Mouse (Mus musculus): ENCODE results near the gene Cnga4. TPM values are rescaled to one million over a fixed set of nuclear protein-coding genes. Genes with fewer than 3 reads are reported as not detected.
"Not testable (repeated sequence)": the region's sequence is repeated elsewhere in the genome, so short reads cannot be mapped to it uniquely, and the experiment has no call there.

The Cnga4 gene
- polyA plus RNA-seq (2016; fragmentation: Nextera tagmentation; extraction: Ambion mirVana): 0.13 TPM in 1 of 2 replicates, not detected in the other

- H3K4me1 ChIP-seq (replicated peaks): peaks cover 11% of the 10 kb centered on the region
- H3K9me3 ChIP-seq: no peaks in the 10 kb centered on the region
- H3K27ac ChIP-seq: no peak within 1 kb of the TSS
- H3K4me3 ChIP-seq: no peak within 1 kb of the TSS
- H3K27me3 ChIP-seq (ENCODE audit: insufficient read depth, poor library complexity, severe bottlenecking): no peaks in the 10 kb centered on the region
- H3K36me3 ChIP-seq: no peaks in the 10 kb centered on the region
- DNase-seq (ENCODE audit: low spot score): no peak
- WGBS: 74% methylated on average over 5 of the region's 5 CpGs
These were observed at the start of gene Cnga4 for GRCm38 (mm10) chr7:105404268-105404667. Gene Cnga4 (plus strand): TSS chr7:105404568.

- DNase-seq (ENCODE audit: low spot score); H3K36me3 ChIP-seq; H3K27me3 ChIP-seq (ENCODE audit: insufficient read depth, poor library complexity, severe bottlenecking); H3K9me3 ChIP-seq; H3K27ac ChIP-seq; H3K4me1 ChIP-seq (replicated peaks); H3K4me3 ChIP-seq: not testable (repeated sequence)
- no CpG with 5 or more reads among the region's 5 CpGs for WGBS
These were observed 48.3 kb upstream of the Cnga4 start for GRCm38 (mm10) chr7:105356064-105356463.

- H3K4me1 ChIP-seq (replicated peaks); H3K27ac ChIP-seq; H3K4me3 ChIP-seq; H3K27me3 ChIP-seq (ENCODE audit: insufficient read depth, poor library complexity, severe bottlenecking); H3K36me3 ChIP-seq; DNase-seq (ENCODE audit: low spot score); H3K9me3 ChIP-seq: not testable (repeated sequence)
- 94% methylated on average over 1 of the region's 2 CpGs for WGBS
These were observed 47.9 kb upstream of the Cnga4 start for GRCm38 (mm10) chr7:105356487-105356886.

GRCm38 (mm10) chr7:105361713-105362112 lies 42.7 kb upstream of the Cnga4 start:
- no peak overlapping the region for H3K27ac ChIP-seq
- no peak for DNase-seq (ENCODE audit: low spot score)
- 76% methylated on average over 2 of the region's 2 CpGs for WGBS
- H3K4me3 ChIP-seq: no peak overlapping the region
- H3K27me3 ChIP-seq (ENCODE audit: insufficient read depth, poor library complexity, severe bottlenecking): no peaks in the 10 kb centered on the region
- no peaks in the 10 kb centered on the region for H3K9me3 ChIP-seq
- no peaks in the 10 kb centered on the region for H3K4me1 ChIP-seq (replicated peaks)
- no peaks in the 10 kb centered on the region for H3K36me3 ChIP-seq

GRCm38 (mm10) chr7:105367268-105367667 lies 37.1 kb upstream of the Cnga4 start:
- 91% methylated on average over 5 of the region's 5 CpGs for WGBS
- Histone ChIP-seq H3K4me3 (no peak overlapping the region), H3K4me1 (replicated peaks) (no peaks in the 10 kb centered on the region)

GRCm38 (mm10) chr7:105367930-105368329 lies 36.4 kb upstream of the Cnga4 start, which contains the start of gene Olfr692:
Gene Olfr692 (plus strand): TSS chr7:105368230.
- no peak for DNase-seq (ENCODE audit: low spot score)
- WGBS: 93% methylated on average over 1 of the region's 1 CpGs
- H3K27ac ChIP-seq: no peak within 1 kb of the TSS

More at GRCm38 (mm10) chr7:105367268-105367667, 37.1 kb upstream of the Cnga4 start:
- Histone ChIP-seq H3K9me3 (no peaks in the 10 kb centered on the region), H3K36me3 (peaks cover 9% of the 10 kb centered on the region; the same call in 1 of the 2 replicates), H3K27ac (no peak overlapping the region), H3K27me3 (ENCODE audit: insufficient read depth, poor library complexity, severe bottlenecking) (no peaks in the 10 kb centered on the region)
- no peak for DNase-seq (ENCODE audit: low spot score)

GRCm38 (mm10) chr7:105368521-105368920 lies 35.8 kb upstream of the Cnga4 start:
- DNase-seq (ENCODE audit: low spot score): no peak
- H3K9me3 ChIP-seq: no peaks in the 10 kb centered on the region
- WGBS: 91% methylated on average over 4 of the region's 4 CpGs
- no peaks in the 10 kb centered on the region for H3K27me3 ChIP-seq (ENCODE audit: insufficient read depth, poor library complexity, severe bottlenecking)
- no peak overlapping the region for H3K27ac ChIP-seq
- H3K36me3 ChIP-seq: peaks cover 19% of the 10 kb centered on the region
- no peaks in the 10 kb centered on the region for H3K4me1 ChIP-seq (replicated peaks)
- H3K4me3 ChIP-seq: no peak overlapping the region

More at GRCm38 (mm10) chr7:105367930-105368329, 36.4 kb upstream of the Cnga4 start, which contains the start of gene Olfr692:
- Histone ChIP-seq H3K27me3 (ENCODE audit: insufficient read depth, poor library complexity, severe bottlenecking) (no peaks in the 10 kb centered on the region), H3K36me3 (peaks cover 13% of the 10 kb centered on the region; the same call in 1 of the 2 replicates), H3K4me3 (no peak within 1 kb of the TSS), H3K4me1 (replicated peaks) (no peaks in the 10 kb centered on the region), H3K9me3 (no peaks in the 10 kb centered on the region)

- Histone ChIP-seq H3K4me3 (no peak overlapping the region), H3K9me3 (no peaks in the 10 kb centered on the region), H3K4me1 (replicated peaks) (no peaks in the 10 kb centered on the region), H3K27me3 (ENCODE audit: insufficient read depth, poor library complexity, severe bottlenecking) (no peaks in the 10 kb centered on the region), H3K36me3 (peaks cover 63% of the 10 kb centered on the region), H3K27ac (no peak overlapping the region)
- no peak for DNase-seq (ENCODE audit: low spot score)
- WGBS: 78% methylated on average over 1 of the region's 1 CpGs
These were observed 31.5 kb upstream of the Cnga4 start for GRCm38 (mm10) chr7:105372912-105373311.

- WGBS: 92% methylated on average over 4 of the region's 4 CpGs
- Histone ChIP-seq H3K27ac (no peak overlapping the region), H3K27me3 (ENCODE audit: insufficient read depth, poor library complexity, severe bottlenecking) (no peaks in the 10 kb centered on the region), H3K4me3 (no peak overlapping the region), H3K36me3 (peaks cover 69% of the 10 kb centered on the region), H3K4me1 (replicated peaks) (no peaks in the 10 kb centered on the region), H3K9me3 (no peaks in the 10 kb centered on the region)
- no peak for DNase-seq (ENCODE audit: low spot score)
These were observed 30.9 kb upstream of the Cnga4 start for GRCm38 (mm10) chr7:105373509-105373908.

GRCm38 (mm10) chr7:105373976-105374375 lies 30.4 kb upstream of the Cnga4 start:
- H3K9me3 ChIP-seq: no peaks in the 10 kb centered on the region
- H3K27ac ChIP-seq: no peak overlapping the region
- 95% methylated on average over 3 of the region's 3 CpGs for WGBS
- H3K27me3 ChIP-seq (ENCODE audit: insufficient read depth, poor library complexity, severe bottlenecking): no peaks in the 10 kb centered on the region
- DNase-seq (ENCODE audit: low spot score): no peak
- no peak overlapping the region for H3K4me3 ChIP-seq
- H3K4me1 ChIP-seq (replicated peaks): no peaks in the 10 kb centered on the region
- peaks cover 73% of the 10 kb centered on the region for H3K36me3 ChIP-seq

GRCm38 (mm10) chr7:105374866-105375265 lies 29.5 kb upstream of the Cnga4 start, which contains the start of gene Gm5901:
Gene Gm5901 (plus strand): TSS chr7:105375038.
- H3K4me1 ChIP-seq (replicated peaks): no peaks in the 10 kb centered on the region
- H3K4me3 ChIP-seq: no peak within 1 kb of the TSS
- H3K27ac ChIP-seq: no peak within 1 kb of the TSS
- no peak for DNase-seq (ENCODE audit: low spot score)
- peaks cover 82% of the 10 kb centered on the region for H3K36me3 ChIP-seq
- H3K27me3 ChIP-seq (ENCODE audit: insufficient read depth, poor library complexity, severe bottlenecking): no peaks in the 10 kb centered on the region
- H3K9me3 ChIP-seq: no peaks in the 10 kb centered on the region
- 91% methylated on average over 1 of the region's 1 CpGs for WGBS

GRCm38 (mm10) chr7:105380329-105380728 lies 24.0 kb upstream of the Cnga4 start:
- WGBS: 92% methylated on average over 3 of the region's 3 CpGs
- H3K4me1 ChIP-seq (replicated peaks): no peaks in the 10 kb centered on the region
- H3K27ac ChIP-seq: no peak overlapping the region
- no peak for DNase-seq (ENCODE audit: low spot score)
- H3K9me3 ChIP-seq: no peaks in the 10 kb centered on the region
- H3K27me3 ChIP-seq (ENCODE audit: insufficient read depth, poor library complexity, severe bottlenecking): no peaks in the 10 kb centered on the region
- H3K36me3 ChIP-seq: peaks cover 100% of the 10 kb centered on the region
- H3K4me3 ChIP-seq: no peak overlapping the region

- 91% methylated on average over 2 of the region's 2 CpGs for WGBS
- H3K4me1 ChIP-seq (replicated peaks): no peaks in the 10 kb centered on the region
- no peaks in the 10 kb centered on the region for H3K9me3 ChIP-seq
- H3K36me3 ChIP-seq: peaks cover 78% of the 10 kb centered on the region
- H3K4me3 ChIP-seq: no peak overlapping the region
- H3K27ac ChIP-seq: no peak overlapping the region
- H3K27me3 ChIP-seq (ENCODE audit: insufficient read depth, poor library complexity, severe bottlenecking): no peaks in the 10 kb centered on the region
- no peak for DNase-seq (ENCODE audit: low spot score)
These were observed 16.7 kb upstream of the Cnga4 start for GRCm38 (mm10) chr7:105387696-105388095.

- Histone ChIP-seq H3K27ac (no peak overlapping the region), H3K27me3 (ENCODE audit: insufficient read depth, poor library complexity, severe bottlenecking) (no peaks in the 10 kb centered on the region), H3K9me3 (no peaks in the 10 kb centered on the region), H3K36me3 (peaks cover 60% of the 10 kb centered on the region), H3K4me3 (no peak overlapping the region), H3K4me1 (replicated peaks) (no peaks in the 10 kb centered on the region)
- no peak for DNase-seq (ENCODE audit: low spot score)
- WGBS: 93% methylated on average over 2 of the region's 2 CpGs
These were observed 14.1 kb upstream of the Cnga4 start for GRCm38 (mm10) chr7:105390236-105390635.
